Mouse (Mus musculus) forebrain, embryonic 13.5 days (tissue): ENCODE measurements around the gene Lrrc72. TPM values are rescaled to one million over a fixed set of nuclear protein-coding genes. Genes with fewer than 3 reads are reported as not detected.

Experiments used
- ATAC-seq: fragments of 200-750 bp; cut with Nextera tagmentation; 2 replicates; pipeline ENCODE4 v1.8.0; 2017
- H3K27ac ChIP-seq: fragments of 300-500 bp; sonication (generic); 2 replicates; pipeline ENCODE4 v1.5.1; 2015; ENCODE audit warnings: inconsistent platforms, mild to moderate bottlenecking, moderate library complexity
- H3K27me3 ChIP-seq: fragments of 300-500 bp; sonication (generic); 2 replicates; pipeline ENCODE4 v1.6.1; 2015; ENCODE audit warnings: mild to moderate bottlenecking, inconsistent platforms
- H3K36me3 ChIP-seq: fragments of 300-500 bp; sonication (generic); 2 replicates; pipeline ENCODE4 v1.6.1; 2015; ENCODE audit warnings: mild to moderate bottlenecking, inconsistent platforms; ENCODE audit not compliant: poor library complexity, severe bottlenecking
- H3K4me1 ChIP-seq: fragments of 300-500 bp; sonication (generic); 2 replicates; pipeline ENCODE4 v1.6.1; 2015; ENCODE audit warnings: inconsistent platforms
- H3K4me2 ChIP-seq: fragments of 300-500 bp; sonication (generic); 2 replicates; pipeline ENCODE4 v1.6.1; 2015; ENCODE audit warnings: inconsistent platforms, mild to moderate bottlenecking, moderate library complexity
- H3K4me3 ChIP-seq: fragments of 300-500 bp; sonication (generic); 2 replicates; pipeline ENCODE4 v1.5.1; 2015; ENCODE audit warnings: mild to moderate bottlenecking, inconsistent platforms
- H3K9ac ChIP-seq: fragments of 300-500 bp; sonication (generic); 2 replicates; pipeline ENCODE4 v1.6.1; 2015; ENCODE audit warnings: mild to moderate bottlenecking, inconsistent platforms
- H3K9me3 ChIP-seq: fragments of 300-500 bp; sonication (generic); replicated peaks from 2 replicates; pipeline ENCODE4 v1.6.1; 2016; ENCODE audit warnings: inconsistent platforms
- WGBS: fragments of 180-500 bp; shearing (Covaris S2); methylation state at CpG from one replicate; pipeline ENCODE4 v1.1.7; 2015; 5-methylcytosine and 5-hydroxymethylcytosine counted together
- polyA plus RNA-seq: library from polyadenylated mRNA; unstranded; fragments of >200 nt; fragmentation: Nextera tagmentation; extraction: Ambion mirVana; gene quantifications from 2 replicates; pipeline ENCODE4 v1.2.1, GENCODE M21; 2015

Lrrc72 gene
- not detected in 2 replicates for polyA plus RNA-seq

- ATAC-seq, result no peak
- H3K36me3 ChIP-seq, result no peaks in the 10 kb centered on the region
- 93% methylated on average over 9 of the region's 9 CpGs for WGBS
Measured at GRCm38 (mm10) chr12:36253298-36253697, at the start of gene Lrrc72. Gene Lrrc72, minus strand, starts transcription at chr12:36253398.

GRCm38 (mm10) chr12:36302326-36302725, 49.1 kb upstream of the Lrrc72 start:
- H3K9ac ChIP-seq, result no peak overlapping the region
- no peak overlapping the region for H3K4me3 ChIP-seq
- no peaks in the 10 kb centered on the region for H3K27me3 ChIP-seq
- no peak overlapping the region for H3K27ac ChIP-seq
- no peaks in the 10 kb centered on the region for H3K9me3 ChIP-seq
- ATAC-seq, result peak; percentile 88
- H3K4me2 ChIP-seq, result no peak overlapping the region
- no peaks in the 10 kb centered on the region for H3K36me3 ChIP-seq
- WGBS, result 64% methylated on average over 12 of the region's 12 CpGs
- no peaks in the 10 kb centered on the region for H3K4me1 ChIP-seq

More at GRCm38 (mm10) chr12:36253298-36253697, at the start of gene Lrrc72:
- Histone ChIP-seq H3K9ac (no peak within 1 kb of the TSS), H3K27me3 (no peaks in the 10 kb centered on the region), H3K4me3 (no peak within 1 kb of the TSS), H3K4me2 (no peak within 1 kb of the TSS), H3K9me3 (no peaks in the 10 kb centered on the region), H3K27ac (no peak within 1 kb of the TSS), H3K4me1 (no peaks in the 10 kb centered on the region)

- Histone ChIP-seq H3K36me3 (no peaks in the 10 kb centered on the region), H3K9ac (no peak overlapping the region), H3K4me3 (no peak overlapping the region), H3K27me3 (no peaks in the 10 kb centered on the region), H3K4me2 (no peak overlapping the region), H3K27ac (no peak overlapping the region), H3K9me3 (no peaks in the 10 kb centered on the region), H3K4me1 (no peaks in the 10 kb centered on the region)
- WGBS, result 81% methylated on average over 6 of the region's 6 CpGs
- ATAC-seq, result no peak
Measured at GRCm38 (mm10) chr12:36291346-36291745, 38.1 kb upstream of the Lrrc72 start.

GRCm38 (mm10) chr12:36290465-36290864, 37.3 kb upstream of the Lrrc72 start:
- Histone ChIP-seq H3K4me3 (no peak overlapping the region), H3K27me3 (no peaks in the 10 kb centered on the region), H3K9me3 (no peaks in the 10 kb centered on the region), H3K4me2 (no peak overlapping the region), H3K9ac (no peak overlapping the region), H3K27ac (no peak overlapping the region), H3K36me3 (no peaks in the 10 kb centered on the region), H3K4me1 (no peaks in the 10 kb centered on the region)
- 87% methylated on average over 4 of the region's 4 CpGs for WGBS
- no peak for ATAC-seq

- Histone ChIP-seq H3K27ac (no peak overlapping the region), H3K36me3 (no peaks in the 10 kb centered on the region), H3K4me2 (no peak overlapping the region), H3K4me3 (no peak overlapping the region), H3K9me3 (no peaks in the 10 kb centered on the region), H3K9ac (no peak overlapping the region), H3K4me1 (no peaks in the 10 kb centered on the region), H3K27me3 (no peaks in the 10 kb centered on the region)
- ATAC-seq, result no peak; the same call in 1 of the 2 replicates
- 86% methylated on average over 8 of the region's 8 CpGs for WGBS
Measured at GRCm38 (mm10) chr12:36289634-36290033, 36.4 kb upstream of the Lrrc72 start.

- Histone ChIP-seq H3K9me3 (no peaks in the 10 kb centered on the region), H3K27ac (no peak overlapping the region), H3K27me3 (no peaks in the 10 kb centered on the region), H3K36me3 (no peaks in the 10 kb centered on the region), H3K9ac (no peak overlapping the region), H3K4me1 (0 out of 2 replicates have a peak, but pooled peaks cover 2% of the 10 kb centered on the region), H3K4me2 (no peak overlapping the region), H3K4me3 (no peak overlapping the region)
- peak; percentile 65; the same call in 1 of the 2 replicates for ATAC-seq
- WGBS, result 68% methylated on average over 3 of the region's 3 CpGs
Measured at GRCm38 (mm10) chr12:36274823-36275222, 21.6 kb upstream of the Lrrc72 start.

- Histone ChIP-seq H3K36me3 (no peaks in the 10 kb centered on the region), H3K9me3 (no peaks in the 10 kb centered on the region), H3K4me1 (no peaks in the 10 kb centered on the region), H3K9ac (no peak overlapping the region), H3K4me3 (no peak overlapping the region), H3K27me3 (no peaks in the 10 kb centered on the region), H3K27ac (no peak overlapping the region), H3K4me2 (no peak overlapping the region)
- WGBS, result 89% methylated on average over 8 of the region's 8 CpGs
- no peak for ATAC-seq
Measured at GRCm38 (mm10) chr12:36267670-36268246, 14.6 kb upstream of the Lrrc72 start.

- Histone ChIP-seq H3K4me1 (no peaks in the 10 kb centered on the region), H3K27me3 (no peaks in the 10 kb centered on the region), H3K4me3 (no peak overlapping the region), H3K36me3 (no peaks in the 10 kb centered on the region), H3K4me2 (no peak overlapping the region), H3K27ac (no peak overlapping the region), H3K9me3 (no peaks in the 10 kb centered on the region), H3K9ac (no peak overlapping the region)
- 69% methylated on average over 11 of the region's 11 CpGs for WGBS
- ATAC-seq, result no peak
Measured at GRCm38 (mm10) chr12:36262116-36262721, 9.0 kb upstream of the Lrrc72 start.

- Histone ChIP-seq H3K27ac (no peak overlapping the region), H3K36me3 (no peaks in the 10 kb centered on the region), H3K9ac (no peak overlapping the region), H3K27me3 (no peaks in the 10 kb centered on the region), H3K9me3 (no peaks in the 10 kb centered on the region), H3K4me1 (no peaks in the 10 kb centered on the region), H3K4me3 (no peak overlapping the region), H3K4me2 (no peak overlapping the region)
- no peak for ATAC-seq
- 40% methylated on average over 5 of the region's 5 CpGs for WGBS
Measured at GRCm38 (mm10) chr12:36255413-36255812, 2.2 kb upstream of the Lrrc72 start.

- H3K4me1 ChIP-seq, result no peaks in the 10 kb centered on the region
- 86% methylated on average over 3 of the region's 3 CpGs for WGBS
- no peaks in the 10 kb centered on the region for H3K36me3 ChIP-seq
- no peaks in the 10 kb centered on the region for H3K27me3 ChIP-seq
- H3K9ac ChIP-seq, result no peak overlapping the region
- H3K4me2 ChIP-seq, result no peak overlapping the region
- H3K4me3 ChIP-seq, result no peak overlapping the region
- ATAC-seq, result no peak
- H3K27ac ChIP-seq, result no peak overlapping the region
- no peaks in the 10 kb centered on the region for H3K9me3 ChIP-seq
Measured at GRCm38 (mm10) chr12:36241171-36241570, 12.0 kb downstream of the Lrrc72 start.

GRCm38 (mm10) chr12:36231386-36231785, 21.8 kb downstream of the Lrrc72 start:
- H3K4me1 ChIP-seq, result no peaks in the 10 kb centered on the region
- WGBS, result 84% methylated on average over 2 of the region's 2 CpGs
- no peak overlapping the region for H3K4me2 ChIP-seq
- H3K36me3 ChIP-seq, result no peaks in the 10 kb centered on the region
- H3K4me3 ChIP-seq, result no peak overlapping the region
- no peak overlapping the region for H3K27ac ChIP-seq
- no peak for ATAC-seq
- no peaks in the 10 kb centered on the region for H3K27me3 ChIP-seq
- H3K9ac ChIP-seq, result no peak overlapping the region
- no peaks in the 10 kb centered on the region; the same call in 1 of the 2 replicates for H3K9me3 ChIP-seq

GRCm38 (mm10) chr12:36224392-36224791, 28.8 kb downstream of the Lrrc72 start:
- Histone ChIP-seq H3K4me3 (no peak overlapping the region), H3K27ac (no peak overlapping the region), H3K36me3 (no peaks in the 10 kb centered on the region), H3K27me3 (no peaks in the 10 kb centered on the region), H3K4me2 (no peak overlapping the region), H3K9ac (no peak overlapping the region), H3K9me3 (no peaks in the 10 kb centered on the region), H3K4me1 (no peaks in the 10 kb centered on the region)
- WGBS, result 63% methylated on average over 4 of the region's 4 CpGs
- ATAC-seq, result no peak

GRCm38 (mm10) chr12:36216905-36217304, 36.3 kb downstream of the Lrrc72 start:
- Histone ChIP-seq H3K36me3 (no peaks in the 10 kb centered on the region), H3K4me3 (no peak overlapping the region), H3K4me1 (no peaks in the 10 kb centered on the region), H3K9me3 (no peaks in the 10 kb centered on the region), H3K9ac (no peak overlapping the region), H3K27ac (no peak overlapping the region), H3K27me3 (no peaks in the 10 kb centered on the region), H3K4me2 (no peak overlapping the region)
- ATAC-seq, result no peak
- WGBS, result 90% methylated on average over 10 of the region's 10 CpGs
